Mouse (Mus musculus) small intestine, adult 2 months (tissue): ENCODE measurements around the gene Gls2. TPM values are rescaled to one million over a fixed set of nuclear protein-coding genes. Genes with fewer than 3 reads are reported as not detected.
"Not testable (repeated sequence)": the region's sequence is repeated elsewhere in the genome, so short reads cannot be mapped to it uniquely, and the experiment has no call there.

Source experiments
- H3K27ac ChIP-seq: fragments of 200-500 bp; 2 replicates; pipeline ENCODE4 v1.5.1; 2012; ENCODE audit warnings: low read depth, low read length, control low read depth, inconsistent platforms; ENCODE audit not compliant: insufficient read depth
- H3K27me3 ChIP-seq: fragments of 200-500 bp; 2 replicates; pipeline ENCODE4 v1.6.1; 2012; ENCODE audit warnings: mild to moderate bottlenecking, moderate library complexity, low read length, inconsistent platforms; ENCODE audit not compliant: control insufficient read depth, insufficient read depth
- H3K36me3 ChIP-seq: fragments of 200-500 bp; 2 replicates; pipeline ENCODE4 v1.6.1; 2012; ENCODE audit warnings: mild to moderate bottlenecking, low read length, control low read depth, inconsistent platforms; ENCODE audit not compliant: control insufficient read depth, insufficient read depth
- H3K4me1 ChIP-seq: fragments of 200-500 bp; 2 replicates; pipeline ENCODE4 v1.6.1; 2012; ENCODE audit warnings: low read length, inconsistent platforms, mixed read lengths; ENCODE audit not compliant: control insufficient read depth, insufficient read depth, insufficient read length
- H3K4me3 ChIP-seq: fragments of 200-500 bp; 2 replicates; pipeline ENCODE4 v1.5.1; 2012; ENCODE audit warnings: low read depth, mild to moderate bottlenecking, control low read depth, inconsistent platforms, low read length, moderate library complexity
- CTCF ChIP-seq: fragments of 200-500 bp; IDR thresholded peaks from 2 replicates; pipeline ENCODE4 v1.5.1; 2012; ENCODE audit warnings: low read depth, mild to moderate bottlenecking, control low read depth, inconsistent platforms, low read length, moderate library complexity, mixed read lengths; ENCODE audit not compliant: insufficient replicate concordance, insufficient read length; ENCODE audit errors: extremely low read depth
- POLR2A ChIP-seq: fragments of 200-500 bp; IDR thresholded peaks from 2 replicates; pipeline ENCODE4 v1.6.1; 2012; ENCODE audit warnings: low read depth, mild to moderate bottlenecking, control low read depth, inconsistent platforms, low read length, moderate library complexity
- WGBS: fragments of 180-500 bp; shearing (Covaris S2); methylation state at CpG from one replicate; pipeline ENCODE4 v1.1.7; 2018; 5-methylcytosine and 5-hydroxymethylcytosine counted together
- polyA plus RNA-seq: library from polyadenylated mRNA; depleted of rRNA; stranded (reverse); fragments of >200 nt; gene quantifications from 2 replicates; pipeline ENCODE4 v1.2.3, GENCODE M21; 2012

Gls2 gene
- polyA plus RNA-seq, 1 experiment, result 7.5 TPM

DNA sequence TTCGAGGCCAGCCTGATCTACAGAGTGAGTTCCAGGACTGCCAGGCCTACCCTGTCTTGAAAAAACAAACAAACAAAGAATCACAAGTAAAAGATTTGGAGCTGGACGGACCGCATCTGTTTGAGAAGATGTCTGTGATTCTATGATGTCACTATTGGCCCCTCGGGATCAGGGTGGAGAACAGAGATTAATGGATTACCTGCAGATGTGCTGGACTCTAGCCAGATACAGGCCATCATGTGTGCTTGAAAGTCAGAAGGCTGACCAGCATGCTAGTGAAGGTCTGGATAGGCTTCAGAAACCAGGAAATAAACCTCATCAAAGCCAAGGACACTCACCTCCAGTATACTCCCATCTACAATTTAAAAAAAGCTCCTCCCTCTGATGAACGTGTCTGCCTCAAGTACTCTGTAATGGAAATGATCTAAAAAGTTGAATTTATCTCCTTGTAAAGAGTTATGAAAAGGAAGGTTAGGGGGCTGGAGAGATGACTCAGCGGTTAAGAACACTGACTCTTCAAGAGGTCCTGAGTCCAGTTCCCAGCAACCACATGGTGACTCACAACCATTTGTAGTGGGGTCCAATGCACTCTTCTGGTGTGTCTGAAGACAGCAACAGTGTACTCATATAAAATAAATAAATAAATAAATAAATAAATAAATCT, 8.8 kb upstream of the Gls2 start:
- Histone ChIP-seq H3K27ac (no peak overlapping the region), H3K36me3 (no peaks in the 10 kb centered on the region), H3K27me3 (no peaks in the 10 kb centered on the region), H3K4me3 (no peak overlapping the region), H3K4me1 (no peaks in the 10 kb centered on the region)
- TF ChIP-seq CTCF, result no peak
- no peak for TF ChIP-seq POLR2A
- WGBS, result 71% methylated on average over 6 of the region's 6 CpGs

GRCm38 (mm10) chr10:128185959-128186358, 8.3 kb upstream of the Gls2 start:
- H3K4me3 ChIP-seq, result no peak overlapping the region
- no peak for TF ChIP-seq POLR2A
- TF ChIP-seq CTCF, result peak; percentile 81; the same call in 1 of the 2 replicates
- 35% methylated on average over 2 of the region's 2 CpGs for WGBS

DNA sequence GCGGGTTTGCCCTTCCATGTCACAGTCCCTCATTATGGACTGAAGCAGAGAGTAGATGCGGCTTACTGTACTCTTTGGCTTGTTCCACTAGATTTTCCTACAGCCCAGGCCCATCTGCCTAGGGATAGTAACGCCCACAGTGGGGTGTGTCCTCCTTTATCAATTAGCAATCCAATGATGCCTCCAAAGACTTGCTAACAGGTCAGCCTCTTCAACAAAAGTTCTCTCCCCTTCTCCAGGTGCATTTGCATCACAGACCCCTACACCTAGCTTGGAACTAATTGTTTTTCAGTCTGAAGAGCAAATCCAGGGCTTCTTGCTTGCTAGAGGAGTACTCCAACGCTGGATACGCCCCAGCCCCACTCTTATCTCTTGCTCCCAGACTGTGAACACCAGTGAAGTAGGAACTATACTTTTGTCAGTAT, 7.1 kb upstream of the Gls2 start:
- Histone ChIP-seq H3K4me1 (0 out of 2 replicates have a peak, but pooled peaks cover 2% of the 10 kb centered on the region), H3K27me3 (no peaks in the 10 kb centered on the region), H3K27ac (no peak overlapping the region), H3K4me3 (no peak overlapping the region), H3K36me3 (no peaks in the 10 kb centered on the region)
- WGBS, result 71% methylated on average over 5 of the region's 5 CpGs
- TF ChIP-seq POLR2A (no peak), CTCF (no peak)

More at GRCm38 (mm10) chr10:128185959-128186358, 8.3 kb upstream of the Gls2 start:
- Histone ChIP-seq H3K4me1 (no peaks in the 10 kb centered on the region), H3K36me3 (no peaks in the 10 kb centered on the region), H3K27ac (no peak overlapping the region), H3K27me3 (no peaks in the 10 kb centered on the region)

- 53% methylated on average over 2 of the region's 2 CpGs for WGBS
- H3K4me3 ChIP-seq, result no peak overlapping the region
- H3K36me3 ChIP-seq, result no peaks in the 10 kb centered on the region
- TF ChIP-seq CTCF (no peak), POLR2A (no peak)
- no peaks in the 10 kb centered on the region for H3K27me3 ChIP-seq
- H3K4me1 ChIP-seq, result 0 out of 2 replicates have a peak, but pooled peaks cover 2% of the 10 kb centered on the region
- no peak overlapping the region for H3K27ac ChIP-seq
These were observed 5.9 kb upstream of the Gls2 start for GRCm38 (mm10) chr10:128188242-128188877.

DNA sequence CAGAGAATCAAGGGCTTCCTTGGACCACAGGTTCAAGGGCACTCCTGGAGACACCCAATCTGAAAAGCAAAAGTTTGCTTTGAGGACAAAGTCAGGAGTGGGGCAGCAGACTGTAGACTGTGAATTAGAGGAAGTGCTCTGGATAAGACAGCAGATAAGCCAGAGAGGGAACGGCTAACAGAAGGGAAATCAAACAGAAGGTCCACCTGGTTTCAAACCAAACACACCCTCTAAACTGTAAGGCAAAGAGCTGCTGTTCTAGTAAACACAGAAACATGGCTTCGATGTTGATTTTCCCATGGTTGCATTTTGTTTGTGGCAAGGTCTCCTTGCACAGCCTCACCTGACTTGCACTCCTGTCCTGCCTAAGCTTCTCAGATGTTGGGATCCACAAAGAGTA, 2.8 kb upstream of the Gls2 start:
- Histone ChIP-seq H3K4me1 (0 out of 2 replicates have a peak, but pooled peaks cover 6% of the 10 kb centered on the region), H3K4me3 (no peak overlapping the region), H3K27me3 (0 out of 2 replicates have a peak, but pooled peaks cover 7% of the 10 kb centered on the region), H3K27ac (peak overlapping the region; percentile 59; the same call in 1 of the 2 replicates), H3K36me3 (no peaks in the 10 kb centered on the region)
- TF ChIP-seq CTCF (no peak), POLR2A (no peak)
- 21% methylated on average over 2 of the region's 2 CpGs for WGBS

- not testable (repeated sequence) for H3K27me3 ChIP-seq, H3K27ac ChIP-seq, H3K4me3 ChIP-seq, H3K36me3 ChIP-seq, H3K4me1 ChIP-seq
- WGBS, result 82% methylated on average over 3 of the region's 3 CpGs
These were observed 2.1 kb upstream of the Gls2 start for GRCm38 (mm10) chr10:128192030-128192766.

- Histone ChIP-seq H3K4me3 (no peak overlapping the region), H3K27me3 (0 out of 2 replicates have a peak, but pooled peaks cover 7% of the 10 kb centered on the region), H3K36me3 (no peaks in the 10 kb centered on the region), H3K27ac (no peak overlapping the region), H3K4me1 (0 out of 2 replicates have a peak, but pooled peaks cover 6% of the 10 kb centered on the region)
- TF ChIP-seq POLR2A, result no peak
- no peak for TF ChIP-seq CTCF
- 93% methylated on average over 6 of the region's 6 CpGs for WGBS
These were observed 1.1 kb upstream of the Gls2 start for GRCm38 (mm10) chr10:128193113-128193512.
